Mouse (Mus musculus): ENCODE results near the gene Mta2. TPM values are rescaled to one million over a fixed set of nuclear protein-coding genes. Genes with fewer than 3 reads are reported as not detected.

Gene Mta2
- polyA plus RNA-seq, 1 experiment from 2014 or later, result 106 TPM

DNA sequence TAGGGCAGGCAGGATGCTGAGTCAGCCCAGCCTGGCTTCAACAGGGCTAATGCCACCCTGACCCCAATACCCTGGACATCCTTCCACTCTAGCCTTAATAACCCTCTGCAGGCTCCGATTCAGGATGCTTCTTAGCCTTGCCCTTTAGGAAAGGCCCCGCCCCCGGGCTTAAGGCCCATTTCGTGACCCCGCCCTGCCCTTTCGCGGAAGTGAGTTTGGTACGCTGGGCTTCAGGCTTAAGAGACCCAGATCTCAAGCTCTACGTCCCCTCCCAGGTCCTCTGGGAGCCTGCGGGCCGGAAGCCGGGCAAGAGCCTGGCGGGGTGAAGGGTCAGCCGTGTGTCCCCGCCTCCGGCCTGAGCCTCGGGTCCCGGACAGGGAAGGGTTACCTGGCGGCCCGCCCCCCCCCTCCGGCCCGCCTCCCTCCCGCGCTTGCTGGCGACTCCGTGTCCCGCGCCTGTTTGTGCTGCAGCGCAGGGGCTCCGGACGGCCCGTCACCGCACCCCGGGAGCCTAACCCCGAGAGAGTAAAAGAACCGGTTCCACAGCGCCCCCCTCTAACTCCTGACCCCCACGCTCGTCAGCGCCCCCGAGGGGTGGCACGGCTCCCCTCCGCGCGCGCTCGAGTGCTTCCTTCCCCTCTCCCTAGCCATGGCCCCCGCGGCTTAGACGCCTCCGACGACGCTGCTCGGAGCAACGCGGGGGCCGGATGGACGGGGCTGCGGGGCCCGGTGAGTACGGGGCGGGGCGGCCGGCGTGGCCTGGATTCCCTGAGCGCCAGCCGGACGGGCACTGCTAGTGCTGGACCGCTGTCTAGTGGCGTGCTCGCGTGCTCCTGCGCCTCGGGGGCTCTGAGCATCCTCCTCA lies 12.2 kb upstream of the Mta2 start, which contains the start of the genes Rom1 and Eml3:
TSS of gene Rom1 (minus strand) at position 133 of the 865 bp plus-strand sequence.
TSS of gene Eml3 (plus strand) at position 329 of the 865 bp plus-strand sequence.
- H3K27ac ChIP-seq (ENCODE audit: poor library complexity, severe bottlenecking), result peak within 1 kb of the TSS; percentile 75
- WGBS, result under 1% methylated on average over 74 of the region's 74 CpGs
- H3K27me3 ChIP-seq (replicated peaks), result no peaks in the 10 kb centered on the region; the same call in 1 of the 2 replicates
- H3K9me3 ChIP-seq (replicated peaks), result no peaks in the 10 kb centered on the region
- H3K36me3 ChIP-seq, result peaks cover 50% of the 10 kb centered on the region
- H3K4me1 ChIP-seq (replicated peaks), result peaks cover 18% of the 10 kb centered on the region
- H3K4me2 ChIP-seq, result peak within 1 kb of the TSS; percentile 82
- H3K9ac ChIP-seq, result peak within 1 kb of the TSS; percentile 85
- peak; percentile 85 for ATAC-seq (ENCODE audit: insufficient number of reproducible peaks, low FRiP score)
- H3K4me3 ChIP-seq, result peak within 1 kb of the TSS; percentile 70

DNA sequence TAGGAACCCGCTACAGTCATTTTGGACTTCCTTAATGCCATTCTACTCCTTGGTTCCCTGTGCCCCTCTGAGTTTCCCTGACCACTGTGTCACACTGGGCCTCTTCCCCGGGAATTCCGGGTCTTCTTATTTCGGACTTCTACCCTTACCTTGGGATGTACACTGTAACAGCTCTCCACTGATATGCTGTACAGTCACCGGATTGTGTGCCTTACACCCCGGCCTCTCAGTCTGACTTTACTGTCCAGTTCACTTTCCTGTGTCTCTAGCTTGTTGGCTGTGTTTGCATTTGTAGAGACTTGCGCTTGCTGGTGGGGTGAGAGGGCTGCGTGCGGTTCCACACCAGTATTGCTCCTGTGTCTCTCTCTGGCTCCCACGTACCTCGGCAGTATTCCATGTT lies 11.6 kb upstream of the Mta2 start:
- Histone ChIP-seq H3K27ac (ENCODE audit: poor library complexity, severe bottlenecking) (no peak overlapping the region), H3K27me3 (replicated peaks) (no peaks in the 10 kb centered on the region; the same call in 1 of the 2 replicates), H3K4me1 (replicated peaks) (peaks cover 18% of the 10 kb centered on the region), H3K9ac (peak overlapping the region; percentile 85), H3K36me3 (peaks cover 55% of the 10 kb centered on the region), H3K9me3 (replicated peaks) (no peaks in the 10 kb centered on the region), H3K4me3 (peak overlapping the region; percentile 70), H3K4me2 (peak overlapping the region; percentile 82)
- WGBS, result 12% methylated on average over 11 of the region's 11 CpGs
- ATAC-seq (ENCODE audit: insufficient number of reproducible peaks, low FRiP score), result no peak

DNA sequence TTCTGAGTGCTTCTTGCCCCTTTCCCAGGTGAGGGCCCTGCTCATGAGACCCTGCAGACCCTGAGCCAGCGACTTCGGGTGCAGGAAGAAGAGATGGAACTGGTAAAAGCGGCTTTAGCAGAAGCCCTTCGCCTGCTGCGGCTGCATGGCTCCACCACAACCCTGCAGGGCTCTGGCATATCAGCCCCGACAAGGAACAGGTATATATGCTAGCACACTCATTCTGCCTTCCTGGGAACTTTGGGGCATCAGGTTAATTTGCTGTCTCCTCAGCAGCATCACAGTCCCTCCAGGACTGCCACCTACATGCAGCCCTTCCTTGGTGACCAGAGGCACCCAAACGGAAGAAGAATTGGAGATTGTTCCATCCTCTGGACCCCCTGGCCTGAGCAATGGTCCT lies 10.9 kb upstream of the Mta2 start:
- no peak for ATAC-seq (ENCODE audit: insufficient number of reproducible peaks, low FRiP score)
- no peaks in the 10 kb centered on the region for H3K9me3 ChIP-seq (replicated peaks)
- H3K4me3 ChIP-seq, result peak overlapping the region; percentile 70
- 78% methylated on average over 7 of the region's 7 CpGs for WGBS
- peak overlapping the region; percentile 82 for H3K4me2 ChIP-seq
- peaks cover 18% of the 10 kb centered on the region for H3K4me1 ChIP-seq (replicated peaks)
- no peaks in the 10 kb centered on the region; the same call in 1 of the 2 replicates for H3K27me3 ChIP-seq (replicated peaks)
- H3K9ac ChIP-seq, result peak overlapping the region; percentile 85
- H3K36me3 ChIP-seq, result peaks cover 54% of the 10 kb centered on the region
- H3K27ac ChIP-seq (ENCODE audit: poor library complexity, severe bottlenecking), result no peak overlapping the region

DNA sequence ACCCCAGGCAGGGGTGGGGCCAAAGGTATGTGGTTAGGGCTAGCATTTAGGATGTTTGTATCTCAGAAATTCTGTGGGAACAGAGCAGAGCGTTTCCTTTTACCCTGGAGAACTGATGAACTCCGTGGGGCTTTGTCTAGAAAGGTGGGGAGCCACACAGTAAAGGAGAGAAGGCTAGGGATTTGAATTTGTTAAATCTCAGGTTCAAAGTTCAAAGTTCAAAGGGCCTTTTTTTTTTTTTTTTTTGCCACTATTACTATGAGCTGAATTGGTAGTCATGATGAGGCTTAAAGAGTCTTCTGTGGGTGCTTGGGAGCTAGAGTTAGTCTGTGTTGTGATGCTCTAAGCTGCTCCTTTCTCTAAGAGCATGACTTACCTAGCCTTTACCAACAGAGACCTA lies 4.9 kb upstream of the Mta2 start:
- 91% methylated on average over 2 of the region's 2 CpGs for WGBS
- ATAC-seq (ENCODE audit: insufficient number of reproducible peaks, low FRiP score), result no peak

DNA sequence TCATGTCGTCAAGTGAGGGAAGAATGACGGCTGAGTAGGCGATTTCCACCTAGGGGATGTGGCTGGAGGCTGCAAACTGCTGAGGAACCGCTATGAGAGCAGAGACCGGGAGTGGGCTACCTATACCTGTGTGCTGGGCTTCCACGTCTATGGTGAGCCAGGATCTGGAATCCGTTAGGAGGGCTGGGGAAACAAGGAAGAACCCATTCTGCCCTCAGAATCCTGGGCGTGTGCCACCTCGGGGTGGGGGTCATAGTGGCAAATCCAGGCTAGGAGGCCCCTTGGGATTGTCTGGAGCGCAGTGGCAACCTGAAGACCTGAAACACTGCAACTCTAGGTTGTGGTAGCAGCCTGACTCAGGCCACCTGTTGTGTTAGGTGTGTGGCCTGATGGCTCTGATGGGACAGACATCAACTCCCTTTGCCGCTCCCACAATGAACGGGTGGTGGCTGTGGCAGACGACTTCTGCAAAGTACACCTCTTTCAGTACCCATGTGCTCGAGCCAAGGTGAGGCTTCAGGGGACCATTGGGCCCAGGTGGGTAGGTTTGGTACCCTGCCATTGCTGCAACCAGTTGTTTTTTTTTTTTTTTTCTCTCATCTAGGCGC lies 1.0 kb upstream of the Mta2 start:
- 78% methylated on average over 15 of the region's 15 CpGs for WGBS
- peaks cover 53% of the 10 kb centered on the region for H3K36me3 ChIP-seq
- no peak for ATAC-seq (ENCODE audit: insufficient number of reproducible peaks, low FRiP score)
- H3K27me3 ChIP-seq (replicated peaks), result no peaks in the 10 kb centered on the region
- peaks cover 35% of the 10 kb centered on the region for H3K4me1 ChIP-seq (replicated peaks)
- peak overlapping the region; percentile 72 for H3K4me2 ChIP-seq
- no peaks in the 10 kb centered on the region for H3K9me3 ChIP-seq (replicated peaks)
- H3K27ac ChIP-seq (ENCODE audit: poor library complexity, severe bottlenecking), result no peak overlapping the region
- peak overlapping the region; percentile 77; the same call in 1 of the 2 replicates for H3K9ac ChIP-seq
- no peak overlapping the region for H3K4me3 ChIP-seq

More for the DNA sequence above, 4.9 kb upstream of the Mta2 start:
- Histone ChIP-seq H3K9me3 (replicated peaks) (no peaks in the 10 kb centered on the region), H3K9ac (no peak overlapping the region), H3K4me3 (no peak overlapping the region), H3K4me2 (no peak overlapping the region), H3K27me3 (replicated peaks) (no peaks in the 10 kb centered on the region), H3K27ac (ENCODE audit: poor library complexity, severe bottlenecking) (no peak overlapping the region), H3K36me3 (peaks cover 61% of the 10 kb centered on the region), H3K4me1 (replicated peaks) (peaks cover 13% of the 10 kb centered on the region)

DNA sequence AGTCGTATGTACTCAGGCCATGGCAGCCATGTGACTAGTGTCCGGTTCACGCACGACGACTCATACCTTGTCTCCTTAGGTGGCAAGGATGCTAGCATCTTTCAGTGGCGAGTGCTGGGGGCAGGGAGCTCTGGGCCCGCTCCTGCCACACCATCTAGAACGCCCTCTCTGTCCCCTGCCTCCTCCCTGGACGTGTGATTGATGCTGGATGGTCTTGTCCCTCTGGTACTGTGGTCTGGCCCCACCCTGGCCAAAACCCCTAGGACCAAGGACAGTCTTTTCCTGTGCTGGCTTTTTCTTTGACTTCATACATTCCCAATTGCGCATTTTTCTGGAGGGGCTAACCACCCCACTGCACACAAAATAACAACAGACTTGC lies 550 bp upstream of the Mta2 start:
- ATAC-seq (ENCODE audit: insufficient number of reproducible peaks, low FRiP score), result no peak
- WGBS, result 36% methylated on average over 10 of the region's 10 CpGs
- H3K36me3 ChIP-seq, result peaks cover 53% of the 10 kb centered on the region

GRCm38 (mm10) chr19:8942276-8942964 lies 745 bp downstream of the Mta2 start:
- peak overlapping the region; percentile 88 for H3K4me3 ChIP-seq

More for the DNA sequence above, 550 bp upstream of the Mta2 start:
- Histone ChIP-seq H3K27me3 (replicated peaks) (no peaks in the 10 kb centered on the region), H3K9me3 (replicated peaks) (no peaks in the 10 kb centered on the region), H3K27ac (ENCODE audit: poor library complexity, severe bottlenecking) (peak overlapping the region; percentile 70; the same call in 1 of the 2 replicates), H3K4me2 (peak overlapping the region; percentile 72), H3K4me1 (replicated peaks) (peaks cover 35% of the 10 kb centered on the region), H3K9ac (peak overlapping the region; percentile 77), H3K4me3 (peak overlapping the region; percentile 88)

GRCm38 (mm10) chr19:8943047-8943446 lies 1.4 kb downstream of the Mta2 start:
- WGBS, result 60% methylated on average over 2 of the region's 2 CpGs
- peak overlapping the region; percentile 98 for H3K9ac ChIP-seq
- H3K36me3 ChIP-seq, result peaks cover 57% of the 10 kb centered on the region
- peak overlapping the region; percentile 72 for H3K4me2 ChIP-seq
- no peaks in the 10 kb centered on the region for H3K9me3 ChIP-seq (replicated peaks)
- peaks cover 35% of the 10 kb centered on the region for H3K4me1 ChIP-seq (replicated peaks)
- no peak for ATAC-seq (ENCODE audit: insufficient number of reproducible peaks, low FRiP score)
- peak overlapping the region; percentile 97 for H3K27ac ChIP-seq (ENCODE audit: poor library complexity, severe bottlenecking)
- no peaks in the 10 kb centered on the region for H3K27me3 ChIP-seq (replicated peaks)
- peak overlapping the region; percentile 88 for H3K4me3 ChIP-seq

More at GRCm38 (mm10) chr19:8942276-8942964, 745 bp downstream of the Mta2 start:
- Histone ChIP-seq H3K9ac (peak overlapping the region; percentile 98), H3K27ac (ENCODE audit: poor library complexity, severe bottlenecking) (peak overlapping the region; percentile 97), H3K4me1 (replicated peaks) (peaks cover 35% of the 10 kb centered on the region), H3K36me3 (peaks cover 55% of the 10 kb centered on the region), H3K9me3 (replicated peaks) (no peaks in the 10 kb centered on the region), H3K4me2 (peak overlapping the region; percentile 72), H3K27me3 (replicated peaks) (no peaks in the 10 kb centered on the region)
- under 1% methylated on average over 46 of the region's 46 CpGs for WGBS
- peak; percentile 68 for ATAC-seq (ENCODE audit: insufficient number of reproducible peaks, low FRiP score)

DNA sequence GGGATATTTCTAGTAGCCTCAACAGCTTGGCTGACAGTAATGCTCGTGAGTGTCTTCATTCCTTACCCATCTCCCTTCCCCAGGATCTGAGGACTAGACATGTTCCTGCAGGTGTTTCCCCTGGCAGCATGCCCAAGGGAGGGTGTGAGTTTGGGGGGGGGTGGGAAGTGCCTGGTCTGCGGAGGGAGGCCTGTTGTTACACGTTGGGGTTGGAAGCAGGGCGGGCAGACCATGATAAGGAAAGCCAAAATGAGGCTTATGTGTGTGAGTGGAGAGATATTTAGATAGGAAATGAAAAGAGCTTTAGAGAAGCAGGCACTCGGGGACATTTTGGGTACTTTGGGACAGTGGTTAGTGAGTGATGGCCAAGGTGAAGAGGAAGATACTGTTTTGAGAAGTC lies 2.4 kb downstream of the Mta2 start:
- Histone ChIP-seq H3K9ac (peak overlapping the region; percentile 62; the same call in 1 of the 2 replicates), H3K27ac (ENCODE audit: poor library complexity, severe bottlenecking) (peak overlapping the region; percentile 5), H3K4me3 (peak overlapping the region; percentile 88), H3K9me3 (replicated peaks) (no peaks in the 10 kb centered on the region), H3K27me3 (replicated peaks) (no peaks in the 10 kb centered on the region), H3K36me3 (peaks cover 58% of the 10 kb centered on the region), H3K4me1 (replicated peaks) (peaks cover 35% of the 10 kb centered on the region), H3K4me2 (peak overlapping the region; percentile 72)
- ATAC-seq (ENCODE audit: insufficient number of reproducible peaks, low FRiP score), result no peak
- WGBS, result 37% methylated on average over 5 of the region's 5 CpGs

DNA sequence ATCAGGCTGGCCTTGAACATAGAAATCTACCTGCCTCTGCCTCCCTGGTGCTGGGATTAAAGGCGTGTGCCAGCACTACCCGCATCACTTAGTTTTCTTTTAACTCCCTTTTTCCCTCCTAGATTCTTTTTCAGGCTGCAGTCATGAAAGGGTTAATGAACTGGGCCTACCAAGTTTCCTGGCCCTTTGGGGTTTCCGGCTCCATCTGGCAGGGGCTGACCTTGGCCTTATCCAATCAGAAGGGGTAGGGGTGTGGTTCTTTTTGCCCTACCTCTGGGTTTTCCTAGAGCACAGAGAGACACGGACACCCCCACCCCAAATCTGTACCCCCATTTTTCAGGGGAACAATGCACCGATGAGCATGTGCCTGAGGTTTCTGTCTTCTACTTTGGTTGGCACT lies 3.1 kb downstream of the Mta2 start:
- Histone ChIP-seq H3K27me3 (replicated peaks) (no peaks in the 10 kb centered on the region), H3K9me3 (replicated peaks) (no peaks in the 10 kb centered on the region), H3K36me3 (peaks cover 60% of the 10 kb centered on the region), H3K27ac (ENCODE audit: poor library complexity, severe bottlenecking) (peak overlapping the region; percentile 13), H3K4me2 (peak overlapping the region; percentile 50), H3K4me1 (replicated peaks) (peaks cover 35% of the 10 kb centered on the region), H3K9ac (peak overlapping the region; percentile 33; the same call in 1 of the 2 replicates), H3K4me3 (peak overlapping the region; percentile 18)
- WGBS, result 39% methylated on average over 5 of the region's 5 CpGs
- ATAC-seq (ENCODE audit: insufficient number of reproducible peaks, low FRiP score), result no peak

Measured in heart, embryonic 12.5 days (tissue).